Mouse (Mus musculus): ENCODE data around the gene Vamp8.

Gene Vamp8

DNA sequence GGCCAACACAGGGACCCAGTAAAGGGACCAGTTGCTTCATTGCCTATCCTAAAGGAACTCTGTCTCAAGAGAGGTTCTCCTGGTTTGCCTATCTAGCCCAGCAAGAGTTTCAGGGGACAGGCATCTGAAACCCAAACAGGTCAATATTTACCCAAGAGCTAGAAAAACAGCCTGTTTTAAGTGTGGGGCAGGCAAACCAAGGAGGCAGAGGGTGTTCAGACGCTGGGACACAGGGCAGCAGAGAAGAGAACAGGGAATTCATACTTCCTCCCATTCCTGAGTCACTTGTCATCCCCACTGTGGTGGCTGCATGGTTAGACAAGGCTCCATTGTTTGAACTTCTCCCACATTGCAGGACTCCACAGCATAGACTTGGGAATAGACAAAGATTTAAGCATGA lies 18.9 kb downstream of the Vamp8 start:
- no peak for DNase-seq (ENCODE audit: low spot score)

- DNase-seq (ENCODE audit: low spot score): no peak
These were observed 19.4 kb downstream of the Vamp8 start for GRCm38 (mm10) chr6:72371147-72371546.

GRCm38 (mm10) chr6:72370091-72370490 lies 20.4 kb downstream of the Vamp8 start:
- no peak for DNase-seq (ENCODE audit: low spot score)

DNA sequence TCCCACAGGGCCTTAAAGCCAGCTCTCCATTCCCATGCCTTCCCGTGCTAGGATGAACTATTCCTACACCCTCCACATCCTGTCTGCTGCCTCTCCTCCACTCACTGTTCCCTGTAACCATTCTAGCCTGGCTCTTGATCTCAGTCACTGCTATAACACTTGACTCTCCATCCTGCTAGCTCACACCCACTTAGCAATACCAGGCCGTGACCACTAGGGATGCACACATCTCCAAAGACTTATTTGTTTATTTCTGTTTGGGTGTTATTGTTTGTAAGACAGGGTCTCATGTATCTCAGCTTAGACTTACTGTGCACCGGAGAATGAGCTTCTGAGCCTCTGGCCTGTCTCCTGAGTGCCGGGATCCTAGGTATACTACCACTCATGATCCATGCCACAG lies 20.9 kb downstream of the Vamp8 start:
- DNase-seq (ENCODE audit: low spot score): no peak

- DNase-seq (ENCODE audit: low spot score): no peak
These were observed 23.0 kb downstream of the Vamp8 start for GRCm38 (mm10) chr6:72367460-72367974.

GRCm38 (mm10) chr6:72366844-72367443 lies 23.6 kb downstream of the Vamp8 start, which contains the start of gene Rnf181:
Gene Rnf181, minus strand, starts transcription at chr6:72366956.
- no peak for DNase-seq (ENCODE audit: low spot score)

GRCm38 (mm10) chr6:72366304-72366703 lies 24.2 kb downstream of the Vamp8 start:
- DNase-seq (ENCODE audit: low spot score): no peak

- no peak for DNase-seq (ENCODE audit: low spot score)
These were observed 25.5 kb downstream of the Vamp8 start for GRCm38 (mm10) chr6:72364985-72365384.

DNA sequence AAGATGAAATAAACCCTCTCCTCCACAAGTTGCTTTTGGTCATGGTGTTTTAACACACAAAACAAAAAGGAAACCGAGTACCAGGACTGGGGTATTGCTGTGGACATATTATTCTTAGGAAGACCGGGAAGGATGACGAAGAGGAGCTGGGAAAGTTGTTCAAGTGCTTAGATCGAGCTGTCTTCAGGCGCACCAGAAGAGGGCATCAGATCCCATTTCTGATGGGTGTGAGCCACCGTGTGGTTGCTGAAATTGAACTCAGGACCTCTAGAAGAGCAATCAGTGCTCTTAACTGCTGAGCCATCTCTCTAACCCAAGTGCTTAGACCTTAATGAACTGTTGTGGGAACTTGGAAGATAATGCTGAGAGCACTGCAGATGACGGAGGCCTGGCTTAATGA lies 26.5 kb downstream of the Vamp8 start:
- no peak for DNase-seq (ENCODE audit: low spot score)

DNA sequence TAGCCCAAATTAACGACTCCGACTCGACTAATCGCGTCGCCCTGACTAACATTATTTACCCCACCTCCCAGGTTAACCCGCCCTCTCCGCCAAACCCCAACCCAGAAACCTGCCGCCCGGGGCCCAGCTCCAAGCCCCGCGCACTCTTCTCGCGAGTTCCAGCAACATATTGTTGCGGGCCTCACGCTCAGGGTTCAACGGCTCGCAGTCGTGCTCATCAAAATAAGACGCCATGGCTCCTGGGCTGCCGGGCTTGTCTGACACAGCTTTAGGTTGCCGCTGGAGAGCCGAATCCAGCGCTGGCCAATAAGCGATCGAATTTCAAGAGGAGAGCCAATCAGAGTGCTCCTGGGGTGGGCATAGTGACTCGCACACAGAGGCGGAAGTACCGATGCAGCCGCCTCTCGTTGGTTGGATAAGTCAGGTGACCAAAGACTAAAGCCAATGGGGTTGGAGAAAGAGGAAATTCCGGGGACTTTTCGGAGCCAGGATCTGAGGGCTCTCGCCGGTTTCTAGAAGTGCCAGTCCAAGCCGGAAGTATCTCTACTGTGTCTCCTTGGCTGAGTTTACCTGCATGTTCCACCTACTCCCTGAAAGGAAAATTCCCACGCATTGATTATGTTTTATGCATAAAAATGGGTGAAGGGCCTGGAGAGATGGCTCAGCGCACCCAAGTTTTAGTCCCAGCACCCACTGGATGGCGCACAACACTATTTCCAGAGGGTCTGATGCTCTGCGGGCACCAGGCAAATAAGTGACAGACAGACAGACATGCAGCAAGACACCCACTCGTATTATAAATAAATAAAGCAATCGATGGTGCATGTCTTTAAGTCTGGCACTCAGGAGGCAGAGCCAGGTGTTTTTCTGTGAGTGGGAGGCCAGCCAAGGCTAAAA lies 28.1 kb downstream of the Vamp8 start:
- DNase-seq (ENCODE audit: low spot score): peak; percentile 92

GRCm38 (mm10) chr6:72361121-72361551 lies 29.4 kb downstream of the Vamp8 start:
- no peak for DNase-seq (ENCODE audit: low spot score)

DNA sequence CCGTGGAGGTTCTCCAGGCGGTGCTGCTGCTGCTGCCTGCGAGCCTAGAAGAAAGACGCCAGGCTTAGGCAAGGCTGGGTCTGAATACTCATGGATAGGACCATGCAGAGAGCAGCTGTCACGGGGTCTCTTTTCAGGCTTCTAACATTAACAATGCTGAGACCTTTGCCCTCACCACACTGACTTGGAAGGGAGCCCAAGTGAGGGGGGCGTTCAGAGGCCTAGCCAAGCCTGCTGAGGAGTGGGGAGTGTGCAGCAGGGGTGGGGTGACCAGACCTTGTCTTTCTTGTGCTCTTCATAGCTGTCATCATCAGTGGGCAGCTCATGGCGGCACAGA lies 29.9 kb downstream of the Vamp8 start:
- DNase-seq (ENCODE audit: low spot score): no peak

- DNase-seq (ENCODE audit: low spot score): no peak
These were observed 30.5 kb downstream of the Vamp8 start for GRCm38 (mm10) chr6:72359891-72360598.

DNA sequence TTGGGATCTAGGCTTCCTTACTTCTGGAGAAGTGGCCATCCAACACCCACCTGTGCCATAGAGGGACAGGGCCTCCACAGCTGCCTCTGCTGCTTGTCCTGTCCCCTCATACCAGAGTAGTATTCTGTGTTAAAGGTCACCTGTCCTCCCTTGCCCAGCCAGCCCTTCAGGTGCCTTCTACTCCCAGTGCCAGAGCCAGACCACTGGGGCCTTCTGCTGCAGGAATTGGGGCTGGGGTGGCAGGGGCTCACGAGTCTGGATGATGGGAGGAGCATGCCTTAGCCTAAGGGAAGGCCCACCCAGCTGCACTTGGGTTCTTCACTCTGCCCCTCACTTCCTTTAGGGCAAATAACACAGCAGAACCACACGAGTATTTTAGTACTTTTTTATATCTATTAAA lies 31.2 kb downstream of the Vamp8 start:
- DNase-seq (ENCODE audit: low spot score): no peak

DNA sequence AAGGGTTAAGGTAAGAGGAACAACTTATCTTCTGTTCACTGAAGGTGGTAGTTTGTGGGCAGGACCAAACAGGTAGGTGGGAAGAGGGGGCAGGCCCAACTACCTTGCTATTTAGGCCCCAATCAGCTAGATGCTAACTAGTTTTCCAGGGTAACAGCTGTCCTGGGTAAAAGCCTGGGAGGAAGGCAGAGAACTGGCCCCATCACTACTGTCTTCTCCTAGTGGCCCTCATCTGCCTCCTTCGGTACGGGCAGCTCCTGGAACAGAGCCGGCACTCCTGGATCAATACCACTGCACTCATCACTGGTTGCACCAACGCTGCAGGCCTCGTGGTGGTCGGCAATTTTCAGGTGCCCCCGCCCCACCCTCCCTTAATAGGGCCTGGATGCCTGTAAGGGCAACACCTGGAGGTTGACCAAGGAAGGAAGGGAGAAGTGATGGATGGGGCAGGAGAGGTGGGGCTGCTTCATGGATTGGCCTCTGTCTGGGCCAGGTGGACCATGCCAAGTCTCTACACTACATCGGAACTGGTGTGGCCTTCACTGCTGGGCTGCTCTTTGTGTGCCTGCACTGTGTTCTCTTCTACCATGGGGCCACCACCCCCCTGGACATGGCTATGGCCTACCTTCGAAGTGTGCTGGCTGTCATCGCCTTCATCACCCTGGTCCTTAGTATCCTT lies 32.3 kb downstream of the Vamp8 start:
- DNase-seq (ENCODE audit: low spot score): no peak

DNA sequence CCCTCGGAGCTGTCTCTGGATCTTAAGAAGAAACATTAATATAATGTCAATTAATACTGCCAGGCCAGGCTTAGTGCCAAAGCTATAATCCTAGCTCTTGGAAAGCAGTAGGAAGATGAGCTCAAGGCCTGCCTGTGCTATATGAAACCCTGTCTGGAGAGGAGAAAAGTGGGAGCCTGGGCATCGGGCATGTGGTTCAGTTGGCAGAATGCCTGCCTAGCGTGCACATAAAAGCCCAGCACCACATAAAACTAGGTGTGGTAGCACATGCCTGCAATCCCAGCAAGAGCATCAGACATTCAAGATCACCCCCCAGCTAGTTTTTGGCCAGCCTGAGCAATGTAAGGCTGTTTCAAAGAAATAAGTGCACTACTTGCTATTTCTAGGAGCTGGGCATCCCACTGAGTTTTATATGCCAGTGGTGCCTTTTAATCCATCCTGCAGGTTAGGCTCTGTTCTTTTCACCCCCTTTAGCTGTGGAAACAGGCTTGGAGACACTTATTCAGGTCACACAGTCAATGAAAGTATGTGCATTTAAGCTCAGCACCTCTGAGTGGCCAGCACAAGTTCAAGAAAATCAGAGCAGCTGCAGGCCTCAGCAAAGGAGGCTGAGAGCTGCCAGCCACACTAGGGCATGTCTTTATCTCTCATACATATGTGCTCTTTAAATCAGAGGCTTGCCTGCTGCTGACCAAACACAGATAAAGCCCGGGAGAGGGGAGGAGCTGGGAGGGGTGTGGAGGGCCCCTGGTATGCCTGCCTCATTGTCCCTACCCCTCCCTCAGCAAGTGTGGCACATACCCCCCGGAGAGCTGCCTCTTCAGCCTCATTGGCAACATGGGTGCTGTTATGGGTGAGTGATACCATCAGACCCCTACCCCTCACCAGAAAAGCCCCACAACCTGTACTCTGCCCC lies 33.1 kb downstream of the Vamp8 start:
- no peak for DNase-seq (ENCODE audit: low spot score)

DNA sequence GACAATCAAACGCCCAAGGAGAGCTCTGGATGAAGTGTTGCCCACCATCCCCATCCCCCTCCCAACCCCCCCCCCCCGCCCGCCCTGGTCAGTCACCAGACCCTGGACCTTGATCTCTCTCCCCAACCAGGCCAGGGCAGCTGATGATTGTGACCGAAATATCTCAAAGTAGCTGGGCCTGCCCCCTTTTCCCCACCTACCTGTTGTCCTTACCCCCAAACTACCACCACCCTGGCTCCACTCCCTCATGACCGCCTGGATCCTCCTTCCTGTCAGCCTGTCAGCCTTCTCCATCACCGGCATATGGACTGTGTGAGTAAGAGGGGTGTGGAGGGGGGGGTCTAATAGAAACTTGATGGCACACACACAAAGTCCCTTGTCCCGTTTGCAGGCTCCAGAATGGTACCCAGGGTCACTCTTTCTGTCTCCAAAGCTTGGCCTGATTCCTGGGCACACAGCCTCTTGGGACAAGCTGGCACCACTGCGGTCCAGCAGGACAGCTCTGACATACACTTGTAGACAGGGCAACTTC lies 34.4 kb downstream of the Vamp8 start:
- DNase-seq (ENCODE audit: low spot score): no peak

DNA sequence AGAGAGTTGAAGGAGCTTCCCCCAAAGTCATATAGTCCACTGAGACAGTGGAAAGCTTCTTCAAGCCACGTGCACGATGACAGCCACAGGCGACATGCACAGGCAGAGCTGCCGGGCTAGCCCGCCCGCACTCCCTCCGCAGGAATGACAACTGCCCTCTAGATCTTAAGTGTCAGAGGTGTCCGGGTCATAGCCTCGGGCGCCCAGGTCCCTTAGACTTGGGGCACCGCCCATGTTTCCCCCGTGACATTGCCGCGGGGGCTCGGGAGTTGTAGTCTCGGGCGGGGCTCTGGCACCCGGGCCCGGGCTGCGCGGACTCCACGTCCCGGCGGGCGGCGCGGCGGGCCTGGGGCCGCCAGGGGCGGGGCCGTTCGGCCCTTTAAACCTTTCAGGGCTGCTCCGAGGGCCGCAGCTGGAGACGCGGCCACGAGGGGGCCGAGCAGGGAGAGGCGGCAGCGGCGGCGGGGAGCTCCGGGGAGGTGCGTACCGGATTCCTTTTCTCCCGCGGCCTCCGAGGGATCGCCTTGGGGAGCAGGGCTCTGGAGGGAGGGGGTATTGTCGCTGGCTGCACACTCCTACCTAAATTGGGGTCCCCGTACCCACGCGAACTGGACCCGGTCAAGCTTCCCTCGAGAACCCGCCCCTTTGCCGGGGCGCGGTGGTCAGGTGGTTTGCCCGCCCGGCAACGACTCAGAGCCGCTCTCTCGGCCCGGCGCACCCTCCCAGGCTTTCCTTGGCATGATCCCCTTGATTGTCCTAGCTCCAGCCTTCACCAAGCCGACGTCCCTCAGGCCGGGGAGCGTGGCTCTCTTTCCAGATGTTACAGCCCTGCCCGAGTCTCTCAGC lies 35.2 kb downstream of the Vamp8 start, which contains the start of gene Tmem150a:
TSS of gene Tmem150a (plus strand) at position 382 of the 846 bp plus-strand sequence.
- peak; percentile 17 for DNase-seq (ENCODE audit: low spot score)

DNA sequence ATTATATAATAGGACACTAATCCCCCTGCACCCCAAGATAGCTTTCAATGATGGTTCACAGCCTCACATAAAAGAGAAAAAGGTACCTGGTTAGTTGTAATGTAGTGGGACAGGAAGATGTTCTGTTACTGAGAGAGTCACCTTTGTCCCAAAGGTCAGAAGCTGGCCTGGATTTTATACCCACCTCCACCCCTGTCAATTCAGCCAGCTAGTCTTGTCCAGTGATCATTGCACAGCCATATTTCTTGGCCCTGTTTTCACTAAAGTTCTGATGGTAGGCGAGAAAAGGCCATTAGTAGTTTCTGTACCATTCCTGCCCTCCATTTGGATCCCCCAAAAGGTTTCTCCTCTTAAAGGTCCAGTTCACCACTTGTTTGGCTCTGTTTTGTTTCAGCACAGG lies 36.5 kb downstream of the Vamp8 start:
- no peak for DNase-seq (ENCODE audit: low spot score)

All from spleen, adult 12 weeks (tissue).